Mouse (Mus musculus): Measurements from ENCODE around the gene Cyth3. TPM values are rescaled to one million over a fixed set of nuclear protein-coding genes. Genes with fewer than 3 reads are reported as not detected.

Cyth3 gene
- polyA plus RNA-seq, 1 experiment from 2014 or later: 61.5 TPM

DNA sequence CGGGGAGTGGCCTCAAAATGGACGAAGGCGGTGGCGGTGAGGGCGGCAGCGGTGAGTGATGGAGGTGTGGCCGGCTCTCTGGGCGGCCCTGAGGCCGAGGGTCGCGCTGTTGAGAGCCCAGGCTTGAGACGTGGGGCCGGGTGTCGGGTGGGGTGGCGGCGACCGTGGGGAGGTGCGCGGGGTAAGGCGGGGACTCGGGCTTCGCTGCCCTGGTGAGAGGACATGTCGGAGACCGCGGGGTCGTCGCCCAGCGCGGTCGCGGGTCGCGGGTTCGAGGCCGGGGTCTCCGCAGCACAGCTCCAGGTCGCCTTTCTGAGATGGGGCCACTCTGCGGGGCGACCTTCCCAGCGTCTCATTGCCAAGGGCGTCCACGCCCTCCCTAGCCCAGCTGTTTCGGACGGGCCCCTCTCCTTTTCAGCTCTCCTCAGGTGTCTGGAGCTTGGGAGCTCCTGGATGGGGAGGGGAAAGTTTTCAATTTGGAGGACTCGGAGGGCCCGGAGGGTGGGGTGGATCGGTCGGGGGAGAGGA, 440 bp downstream of the Cyth3 start:
- Histone ChIP-seq H3K27ac (ENCODE audit: low read length) (peak overlapping the region; percentile 88), H3K9ac (ENCODE audit: low read length) (peak overlapping the region; percentile 95), H3K4me1 (replicated peaks; ENCODE audit: control insufficient read depth, insufficient read depth, low read length) (peaks cover 37% of the 10 kb centered on the region), H3K27me3 (ENCODE audit: control insufficient read depth, insufficient read depth, low read depth, low read length) (no peaks in the 10 kb centered on the region), H3K36me3 (ENCODE audit: control insufficient read depth, insufficient read depth, low read length) (no peaks in the 10 kb centered on the region), H3K4me3 (ENCODE audit: low read length) (peak overlapping the region; percentile 94), H3K4me2 (ENCODE audit: low read depth, low read length) (peak overlapping the region; percentile 88), H3K9me3 (ENCODE audit: control insufficient read depth, low read length) (no peaks in the 10 kb centered on the region)
- ATAC-seq (ENCODE audit: low read depth): peak; percentile 74
- WGBS: under 1% methylated on average over 39 of the region's 48 CpGs

GRCm38 (mm10) chr5:143623356-143624295, 1.4 kb downstream of the Cyth3 start:
- WGBS: 27% methylated on average over 19 of the region's 19 CpGs
- Histone ChIP-seq H3K27me3 (ENCODE audit: control insufficient read depth, insufficient read depth, low read depth, low read length) (no peaks in the 10 kb centered on the region), H3K36me3 (ENCODE audit: control insufficient read depth, insufficient read depth, low read length) (no peaks in the 10 kb centered on the region), H3K4me2 (ENCODE audit: low read depth, low read length) (peak overlapping the region; percentile 88), H3K27ac (ENCODE audit: low read length) (peak overlapping the region; percentile 54), H3K9me3 (ENCODE audit: control insufficient read depth, low read length) (no peaks in the 10 kb centered on the region), H3K4me1 (replicated peaks; ENCODE audit: control insufficient read depth, insufficient read depth, low read length) (peaks cover 37% of the 10 kb centered on the region), H3K9ac (ENCODE audit: low read length) (peak overlapping the region; percentile 95), H3K4me3 (ENCODE audit: low read length) (peak overlapping the region; percentile 94)
- ATAC-seq (ENCODE audit: low read depth): no peak

DNA sequence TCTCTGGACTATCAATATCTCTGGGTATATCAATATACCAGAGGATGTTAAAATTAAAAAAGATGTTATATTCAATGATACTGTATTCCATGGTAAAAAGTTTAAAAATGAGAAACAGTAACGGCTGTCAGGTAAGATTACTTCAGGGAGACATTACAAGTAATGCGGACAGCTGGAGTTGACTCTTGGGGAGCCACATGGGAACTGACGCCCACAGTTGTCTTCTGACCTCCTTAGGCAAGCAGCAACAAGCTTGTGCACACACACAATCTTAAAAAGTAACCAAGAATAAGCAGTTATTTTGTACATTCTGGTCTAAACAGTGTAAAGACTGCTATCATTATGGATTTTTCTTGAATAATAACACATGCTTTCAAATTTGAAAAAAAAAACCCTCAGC, 2.2 kb downstream of the Cyth3 start:
- WGBS: 74% methylated on average over 3 of the region's 3 CpGs
- Histone ChIP-seq H3K9me3 (ENCODE audit: control insufficient read depth, low read length) (no peaks in the 10 kb centered on the region), H3K27ac (ENCODE audit: low read length) (no peak overlapping the region)

DNA sequence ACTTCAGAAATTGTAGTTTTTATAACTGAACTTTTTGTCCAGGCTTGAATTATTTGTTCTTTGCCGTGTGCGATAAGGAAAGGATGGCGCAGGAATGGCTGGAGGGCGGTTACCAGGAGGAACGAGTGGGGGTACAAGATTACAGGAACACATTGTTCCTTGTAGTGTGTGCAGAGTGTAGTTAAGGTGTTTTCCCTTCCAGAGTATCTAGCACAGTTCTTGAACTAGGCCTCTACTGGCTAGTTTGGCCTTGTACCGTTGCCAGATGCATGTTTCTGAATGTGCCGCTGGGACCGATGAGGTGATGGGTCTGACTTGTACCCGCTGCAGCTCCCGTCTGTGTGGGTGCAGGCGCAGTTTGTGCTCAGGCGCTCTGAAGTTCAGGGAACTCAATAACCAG, 3.2 kb downstream of the Cyth3 start:
- WGBS: 55% methylated on average over 12 of the region's 12 CpGs
- Histone ChIP-seq H3K4me3 (ENCODE audit: low read length) (peak overlapping the region; percentile 9), H3K27me3 (ENCODE audit: control insufficient read depth, insufficient read depth, low read depth, low read length) (no peaks in the 10 kb centered on the region), H3K9ac (ENCODE audit: low read length) (no peak overlapping the region; the same call in 1 of the 2 replicates), H3K9me3 (ENCODE audit: control insufficient read depth, low read length) (peaks cover 4% of the 10 kb centered on the region; the same call in 1 of the 2 replicates), H3K4me2 (ENCODE audit: low read depth, low read length) (peak overlapping the region; percentile 35), H3K27ac (ENCODE audit: low read length) (peak overlapping the region; percentile 88), H3K4me1 (replicated peaks; ENCODE audit: control insufficient read depth, insufficient read depth, low read length) (peaks cover 37% of the 10 kb centered on the region), H3K36me3 (ENCODE audit: control insufficient read depth, insufficient read depth, low read length) (no peaks in the 10 kb centered on the region; the same call in 1 of the 2 replicates)
- 0 out of 2 replicates have a peak, but pooled peaks have one; percentile 19 for ATAC-seq (ENCODE audit: low read depth)

More for the DNA sequence above, 2.2 kb downstream of the Cyth3 start:
- H3K4me3 ChIP-seq (ENCODE audit: low read length): no peak overlapping the region
- no peak for ATAC-seq (ENCODE audit: low read depth)
- H3K4me1 ChIP-seq (replicated peaks; ENCODE audit: control insufficient read depth, insufficient read depth, low read length): peaks cover 37% of the 10 kb centered on the region
- H3K4me2 ChIP-seq (ENCODE audit: low read depth, low read length): no peak overlapping the region
- no peaks in the 10 kb centered on the region for H3K27me3 ChIP-seq (ENCODE audit: control insufficient read depth, insufficient read depth, low read depth, low read length)
- no peaks in the 10 kb centered on the region for H3K36me3 ChIP-seq (ENCODE audit: control insufficient read depth, insufficient read depth, low read length)
- no peak overlapping the region for H3K9ac ChIP-seq (ENCODE audit: low read length)

- peaks cover 4% of the 10 kb centered on the region; the same call in 1 of the 2 replicates for H3K9me3 ChIP-seq (ENCODE audit: control insufficient read depth, low read length)
- peak overlapping the region; percentile 9 for H3K4me3 ChIP-seq (ENCODE audit: low read length)
- 49% methylated on average over 11 of the region's 11 CpGs for WGBS
- H3K4me2 ChIP-seq (ENCODE audit: low read depth, low read length): peak overlapping the region; percentile 35
- no peak for ATAC-seq (ENCODE audit: low read depth)
- H3K27ac ChIP-seq (ENCODE audit: low read length): peak overlapping the region; percentile 88
- H3K4me1 ChIP-seq (replicated peaks; ENCODE audit: control insufficient read depth, insufficient read depth, low read length): peaks cover 34% of the 10 kb centered on the region
- peak overlapping the region; percentile 50 for H3K9ac ChIP-seq (ENCODE audit: low read length)
- no peaks in the 10 kb centered on the region; the same call in 1 of the 2 replicates for H3K36me3 ChIP-seq (ENCODE audit: control insufficient read depth, insufficient read depth, low read length)
- no peaks in the 10 kb centered on the region for H3K27me3 ChIP-seq (ENCODE audit: control insufficient read depth, insufficient read depth, low read depth, low read length)
Measured at GRCm38 (mm10) chr5:143625940-143626588, 3.8 kb downstream of the Cyth3 start.

DNA sequence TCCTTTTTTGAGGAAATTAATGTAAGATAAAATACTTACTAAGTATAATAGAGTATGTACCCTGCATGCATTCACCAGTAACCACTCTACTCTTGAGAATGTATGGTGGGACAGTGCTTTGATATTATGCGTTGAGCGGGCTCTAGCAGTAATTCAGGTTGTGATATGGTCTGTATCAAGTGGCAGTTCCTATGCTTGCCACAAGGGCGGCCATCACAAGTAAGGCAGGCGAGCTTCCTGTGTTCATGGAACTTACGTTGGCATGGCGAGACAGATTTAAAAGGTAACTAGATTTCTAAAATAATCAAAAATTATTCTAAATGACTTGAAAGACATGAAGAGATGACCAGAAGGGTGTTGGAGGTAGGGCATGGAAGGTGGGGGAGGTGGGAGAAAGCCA, 5.3 kb downstream of the Cyth3 start:
- Histone ChIP-seq H3K4me2 (ENCODE audit: low read depth, low read length) (no peak overlapping the region), H3K36me3 (ENCODE audit: control insufficient read depth, insufficient read depth, low read length) (no peaks in the 10 kb centered on the region; the same call in 1 of the 2 replicates), H3K27me3 (ENCODE audit: control insufficient read depth, insufficient read depth, low read depth, low read length) (no peaks in the 10 kb centered on the region), H3K27ac (ENCODE audit: low read length) (no peak overlapping the region), H3K9ac (ENCODE audit: low read length) (no peak overlapping the region), H3K4me3 (ENCODE audit: low read length) (no peak overlapping the region), H3K9me3 (ENCODE audit: control insufficient read depth, low read length) (peaks cover 4% of the 10 kb centered on the region; the same call in 1 of the 2 replicates), H3K4me1 (replicated peaks; ENCODE audit: control insufficient read depth, insufficient read depth, low read length) (peaks cover 38% of the 10 kb centered on the region)
- 96% methylated on average over 6 of the region's 6 CpGs for WGBS
- no peak for ATAC-seq (ENCODE audit: low read depth)

DNA sequence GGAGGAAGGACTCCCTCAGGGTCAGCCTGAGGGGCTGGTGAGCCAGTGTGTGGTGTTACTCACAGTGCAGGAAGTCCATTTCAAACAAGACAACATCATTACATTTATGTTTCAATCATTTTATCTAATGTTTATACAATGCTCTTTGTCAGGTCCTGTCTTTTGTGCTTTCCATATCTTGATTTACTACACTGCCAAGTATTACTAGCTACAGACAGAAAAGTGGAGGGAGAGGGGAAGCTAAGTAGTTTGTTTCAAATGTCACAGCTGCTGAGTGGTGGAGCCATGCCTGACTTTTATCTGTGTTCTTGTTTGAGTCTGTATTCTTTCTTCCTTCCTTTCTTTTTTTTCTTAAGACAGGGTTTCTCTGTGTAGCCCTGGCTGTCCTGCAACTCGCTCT, 5.7 kb downstream of the Cyth3 start:
- Histone ChIP-seq H3K27me3 (ENCODE audit: control insufficient read depth, insufficient read depth, low read depth, low read length) (no peaks in the 10 kb centered on the region), H3K9me3 (ENCODE audit: control insufficient read depth, low read length) (peaks cover 4% of the 10 kb centered on the region; the same call in 1 of the 2 replicates), H3K4me2 (ENCODE audit: low read depth, low read length) (no peak overlapping the region), H3K9ac (ENCODE audit: low read length) (no peak overlapping the region), H3K27ac (ENCODE audit: low read length) (no peak overlapping the region), H3K4me1 (replicated peaks; ENCODE audit: control insufficient read depth, insufficient read depth, low read length) (peaks cover 42% of the 10 kb centered on the region), H3K36me3 (ENCODE audit: control insufficient read depth, insufficient read depth, low read length) (no peaks in the 10 kb centered on the region; the same call in 1 of the 2 replicates), H3K4me3 (ENCODE audit: low read length) (no peak overlapping the region)
- WGBS: 90% methylated on average over 1 of the region's 1 CpGs
- ATAC-seq (ENCODE audit: low read depth): peak; percentile 23; the same call in 1 of the 2 replicates

DNA sequence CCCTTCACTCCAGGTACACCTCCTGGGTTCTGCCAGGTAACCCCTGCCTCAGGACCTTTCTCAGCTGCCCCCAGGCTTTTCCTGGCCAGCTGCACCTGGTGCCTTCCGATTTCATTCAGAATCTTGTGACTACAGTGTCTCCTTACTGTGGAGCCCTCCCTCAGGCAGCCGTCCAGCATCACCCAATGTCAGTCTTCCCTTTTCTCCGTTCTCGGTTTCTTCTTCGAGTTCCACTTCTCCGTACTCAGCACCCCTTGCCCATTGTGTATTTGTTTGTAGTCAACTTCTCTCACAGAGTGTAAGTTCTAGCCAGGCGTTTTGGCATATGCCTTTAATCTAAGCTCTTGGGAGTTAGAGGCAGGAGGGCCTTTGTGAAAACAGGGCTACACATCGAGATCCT, 7.4 kb downstream of the Cyth3 start:
- peaks cover 39% of the 10 kb centered on the region for H3K4me1 ChIP-seq (replicated peaks; ENCODE audit: control insufficient read depth, insufficient read depth, low read length)
- H3K36me3 ChIP-seq (ENCODE audit: control insufficient read depth, insufficient read depth, low read length): no peaks in the 10 kb centered on the region; the same call in 1 of the 2 replicates
- WGBS: 87% methylated on average over 8 of the region's 8 CpGs
- no peak overlapping the region for H3K27ac ChIP-seq (ENCODE audit: low read length)
- H3K4me3 ChIP-seq (ENCODE audit: low read length): no peak overlapping the region
- H3K4me2 ChIP-seq (ENCODE audit: low read depth, low read length): no peak overlapping the region
- ATAC-seq (ENCODE audit: low read depth): no peak
- no peak overlapping the region for H3K9ac ChIP-seq (ENCODE audit: low read length)
- no peaks in the 10 kb centered on the region for H3K27me3 ChIP-seq (ENCODE audit: control insufficient read depth, insufficient read depth, low read depth, low read length)
- H3K9me3 ChIP-seq (ENCODE audit: control insufficient read depth, low read length): peaks cover 4% of the 10 kb centered on the region; the same call in 1 of the 2 replicates

GRCm38 (mm10) chr5:143630214-143630613, 8.0 kb downstream of the Cyth3 start:
- no peak for ATAC-seq (ENCODE audit: low read depth)
- H3K36me3 ChIP-seq (ENCODE audit: control insufficient read depth, insufficient read depth, low read length): no peaks in the 10 kb centered on the region; the same call in 1 of the 2 replicates
- H3K27ac ChIP-seq (ENCODE audit: low read length): no peak overlapping the region
- H3K4me1 ChIP-seq (replicated peaks; ENCODE audit: control insufficient read depth, insufficient read depth, low read length): peaks cover 38% of the 10 kb centered on the region
- no peak overlapping the region for H3K4me2 ChIP-seq (ENCODE audit: low read depth, low read length)
- 100% methylated on average over 3 of the region's 3 CpGs for WGBS
- H3K27me3 ChIP-seq (ENCODE audit: control insufficient read depth, insufficient read depth, low read depth, low read length): no peaks in the 10 kb centered on the region
- H3K9ac ChIP-seq (ENCODE audit: low read length): no peak overlapping the region
- H3K4me3 ChIP-seq (ENCODE audit: low read length): no peak overlapping the region
- H3K9me3 ChIP-seq (ENCODE audit: control insufficient read depth, low read length): peaks cover 4% of the 10 kb centered on the region; the same call in 1 of the 2 replicates
